Mouse (Mus musculus) brain, adult 2 months (tissue): ENCODE data around the gene Spint1.
A peak's percentile ranks its signal among the peaks of the same experiment; 100 is the strongest.

Source experiments
- DNase-seq: peaks from one replicate; pipeline ENCODE4 v3.0.0; 2011; ENCODE audit warnings: low read depth, low spot score

Spint1 gene

DNA sequence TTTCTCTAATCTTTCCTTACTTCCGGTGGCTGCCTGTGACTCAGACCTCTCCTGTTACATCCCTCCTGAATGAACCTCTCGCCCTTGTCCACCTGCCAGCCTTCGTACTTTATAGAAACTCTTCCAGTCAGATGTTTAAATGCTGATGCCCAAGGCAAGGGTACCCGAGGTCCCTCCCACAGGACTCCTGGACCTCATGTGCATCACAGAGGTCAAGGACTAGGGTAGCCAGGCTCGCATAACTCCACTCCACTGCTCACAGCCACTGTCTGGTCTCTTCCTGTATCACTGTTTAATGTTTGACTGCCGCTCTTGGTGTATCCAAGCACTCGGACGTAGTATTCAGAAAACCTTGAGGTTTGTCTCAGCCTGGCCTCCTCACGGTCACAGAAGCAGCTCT is 5.4 kb downstream of the Spint1 start:
- no peak for DNase-seq

DNA sequence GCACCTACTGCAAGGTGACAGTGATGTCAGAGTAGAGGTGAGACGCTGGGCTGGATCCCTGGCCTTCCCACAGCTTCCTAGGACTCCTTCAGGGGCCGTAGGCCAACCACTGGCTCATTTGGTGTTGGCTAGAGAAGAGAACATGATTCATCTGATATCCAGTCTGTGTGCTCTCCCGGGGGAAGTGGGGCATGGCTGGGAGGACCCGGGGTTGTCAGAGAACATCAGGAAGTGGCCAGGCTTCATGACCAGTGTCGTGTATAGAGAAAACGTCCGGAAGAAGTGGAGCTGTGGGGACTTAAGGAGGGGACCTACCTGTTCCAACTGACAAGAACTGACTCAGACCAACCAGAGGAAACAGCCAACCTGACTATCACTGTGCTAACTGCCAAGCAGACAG is 8.1 kb downstream of the Spint1 start:
- no peak for DNase-seq

DNA sequence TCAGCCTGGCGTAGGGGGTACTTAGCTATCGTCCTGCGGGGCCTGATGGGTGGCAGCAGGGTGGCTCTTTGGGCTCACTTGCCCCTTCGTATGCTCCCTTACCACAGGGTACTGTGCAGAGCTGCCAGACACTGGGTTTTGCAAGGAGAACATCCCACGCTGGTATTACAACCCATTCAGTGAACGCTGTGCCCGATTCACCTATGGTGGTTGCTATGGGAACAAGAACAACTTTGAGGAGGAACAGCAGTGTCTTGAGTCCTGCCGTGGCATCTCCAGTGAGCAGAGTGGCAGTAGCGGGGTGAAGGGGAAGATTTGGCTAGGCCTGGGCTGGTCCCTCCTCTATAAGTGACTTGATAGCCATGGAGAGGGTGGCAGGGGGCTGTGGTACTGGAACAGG is 10.7 kb downstream of the Spint1 start:
- peak; percentile 68 for DNase-seq

DNA sequence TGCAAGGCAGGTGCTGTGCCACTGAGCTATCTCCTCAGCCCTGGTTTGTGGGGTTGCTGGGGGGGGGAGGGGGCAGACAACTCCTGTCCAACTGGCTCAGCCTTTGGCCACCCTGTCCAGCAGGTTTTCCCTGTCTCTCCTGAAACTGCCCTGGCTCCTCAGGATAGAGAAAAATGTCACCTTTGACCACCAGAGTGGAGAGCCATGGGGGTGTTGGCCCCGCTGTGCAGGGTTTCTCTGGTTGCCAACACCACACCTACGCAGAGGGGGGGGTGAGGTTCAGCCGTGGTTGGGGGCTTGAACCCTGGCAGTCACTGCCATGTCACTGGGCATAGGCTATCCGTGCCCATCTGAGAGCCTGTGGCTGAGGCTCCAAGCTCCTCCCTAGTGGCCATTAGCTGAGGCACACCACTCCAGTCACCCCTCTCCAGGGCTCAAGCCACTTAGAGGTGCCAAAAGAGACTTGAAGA is 12.5 kb downstream of the Spint1 start:
- no peak for DNase-seq

DNA sequence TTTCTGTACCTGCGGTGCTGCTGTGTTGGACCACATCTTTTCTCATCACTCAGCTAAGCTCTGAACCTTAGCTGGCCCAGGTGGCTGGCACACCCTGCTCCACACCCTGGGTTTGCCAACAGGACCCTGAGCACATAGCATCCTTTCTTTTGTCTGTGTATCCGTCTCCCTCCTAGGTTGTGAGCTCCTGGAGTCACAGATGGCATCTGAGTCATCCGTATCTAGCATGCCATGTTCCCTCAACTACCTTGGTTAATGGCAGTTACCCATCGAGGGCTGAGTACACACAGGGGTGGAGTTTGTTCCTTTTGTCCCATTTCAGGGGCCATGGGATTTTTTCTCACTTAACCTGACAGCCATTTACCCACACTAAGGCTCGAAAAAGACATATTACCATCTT is 13.2 kb downstream of the Spint1 start:
- peak; percentile 52 for DNase-seq

GRCm38 (mm10) chr2:119250826-119251478 is 13.8 kb downstream of the Spint1 start:
- peak; percentile 92 for DNase-seq

DNA sequence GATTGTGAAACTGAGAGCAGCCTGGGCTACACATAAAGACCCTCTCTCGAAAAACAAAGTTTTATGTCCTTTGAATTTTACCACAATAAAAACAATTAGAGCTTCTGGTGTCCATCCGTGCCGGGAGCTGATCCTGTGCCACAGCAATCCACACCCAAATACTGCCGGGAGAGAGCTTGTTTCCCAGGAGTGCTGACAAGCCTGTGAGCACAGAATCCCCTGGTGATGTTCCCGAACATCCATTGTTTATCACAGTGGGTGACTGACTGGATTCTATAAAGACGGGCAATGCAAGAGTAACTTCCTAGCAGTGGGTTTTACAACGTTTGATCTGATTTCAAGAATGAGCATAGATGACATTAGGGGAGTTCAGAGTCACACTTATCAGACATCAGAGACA is 17.8 kb downstream of the Spint1 start:
- DNase-seq, result no peak

GRCm38 (mm10) chr2:119260518-119260917 is 23.4 kb downstream of the Spint1 start:
- DNase-seq, result no peak

DNA sequence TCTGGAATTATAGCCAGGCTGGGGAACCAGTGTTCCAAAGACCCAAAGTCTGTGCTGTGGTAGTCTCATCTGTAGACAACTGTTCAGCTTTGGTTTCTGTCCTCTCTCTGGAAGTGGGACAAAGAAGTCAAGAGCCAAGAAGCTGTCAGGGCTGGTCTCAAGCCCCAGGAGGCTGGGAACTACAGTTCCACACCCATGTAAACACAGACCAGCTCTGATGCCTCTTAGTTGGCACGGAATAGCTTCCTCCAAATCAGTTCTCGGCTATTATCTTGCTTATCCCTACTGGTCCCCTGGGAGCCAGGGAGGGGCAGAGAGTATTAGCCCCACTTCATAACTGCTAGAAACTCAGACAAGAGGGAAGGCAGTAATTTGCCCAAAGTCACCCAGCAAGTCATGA is 24.2 kb downstream of the Spint1 start:
- no peak for DNase-seq

GRCm38 (mm10) chr2:119262978-119263377 is 25.8 kb downstream of the Spint1 start:
- no peak for DNase-seq

- DNase-seq, result no peak
Observed at GRCm38 (mm10) chr2:119263813-119264212, 26.7 kb downstream of the Spint1 start.

DNA sequence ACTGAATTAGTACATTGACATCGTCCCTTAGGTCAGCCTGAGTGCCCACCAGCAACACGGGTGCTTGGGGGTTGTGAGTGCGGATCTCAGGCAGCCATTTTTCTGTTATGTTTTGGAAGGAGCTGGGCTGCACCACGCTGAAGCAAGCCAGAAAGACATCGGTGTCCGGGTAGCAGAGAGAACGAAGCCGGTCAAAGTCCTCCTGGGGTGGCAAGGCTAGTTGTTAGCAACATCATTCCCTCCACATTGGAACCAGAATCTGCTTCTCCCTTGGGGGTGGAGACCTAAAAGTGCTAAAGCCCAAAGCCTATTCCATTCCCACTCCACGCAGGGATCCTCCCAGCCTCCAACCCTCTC is 33.1 kb downstream of the Spint1 start:
- no peak for DNase-seq

DNA sequence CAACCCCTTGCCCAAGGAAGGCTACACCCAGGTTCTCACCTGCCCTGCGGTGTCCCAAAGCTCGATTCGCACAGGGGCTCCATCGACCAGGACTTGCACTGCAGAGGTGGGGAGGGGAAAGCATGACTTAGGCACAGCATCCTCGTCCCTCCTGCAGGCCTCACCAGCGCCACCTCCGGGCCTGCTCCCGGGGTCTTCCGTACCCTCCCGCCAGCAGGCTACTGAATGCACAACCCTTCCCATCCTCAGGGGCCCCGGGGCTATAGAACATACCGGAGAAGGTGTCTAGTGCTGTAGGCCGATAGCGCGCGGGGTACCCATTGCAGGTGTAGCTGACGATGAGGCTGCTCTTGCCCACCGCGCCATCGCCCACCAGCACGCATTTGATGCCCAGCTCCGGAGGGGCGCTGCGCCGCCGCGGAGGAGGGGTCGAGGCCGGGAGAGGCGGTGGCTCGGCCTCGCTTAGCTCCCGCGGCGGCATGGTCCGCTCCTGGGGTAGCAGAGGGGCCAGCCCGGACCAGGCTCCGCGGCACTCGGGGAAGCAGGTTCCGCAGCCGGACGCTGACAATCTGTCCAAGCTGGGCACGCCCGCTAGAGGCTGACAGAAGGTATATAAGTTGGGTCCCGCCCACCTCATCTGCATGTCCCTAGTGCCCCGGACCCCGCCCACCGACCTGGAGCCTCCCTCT is 33.6 kb downstream of the Spint1 start, which contains the start of gene Rhov:
Gene Rhov (minus strand): TSS at position 630 of the 689 bp plus-strand sequence.
- DNase-seq, result peak; percentile 93

DNA sequence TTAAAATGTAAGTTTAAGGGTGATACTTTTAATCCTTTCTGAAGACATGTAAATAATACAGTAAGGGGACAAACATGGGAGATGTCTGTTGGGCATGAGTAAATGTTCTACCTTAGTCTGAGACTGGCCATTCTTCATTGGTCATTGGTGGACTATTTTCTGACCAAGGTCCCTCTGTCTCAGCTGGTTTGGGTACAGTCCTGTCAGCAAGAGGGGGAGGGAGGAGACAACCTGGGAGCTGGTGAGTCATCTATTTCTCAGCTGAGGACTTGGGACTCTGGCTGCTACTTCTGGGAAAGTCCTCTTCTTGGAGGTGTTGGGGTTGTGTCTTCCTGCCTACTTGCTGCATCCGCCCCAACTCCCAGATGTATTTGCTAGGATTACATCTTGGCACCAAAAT is 37.0 kb downstream of the Spint1 start:
- DNase-seq, result no peak

DNA sequence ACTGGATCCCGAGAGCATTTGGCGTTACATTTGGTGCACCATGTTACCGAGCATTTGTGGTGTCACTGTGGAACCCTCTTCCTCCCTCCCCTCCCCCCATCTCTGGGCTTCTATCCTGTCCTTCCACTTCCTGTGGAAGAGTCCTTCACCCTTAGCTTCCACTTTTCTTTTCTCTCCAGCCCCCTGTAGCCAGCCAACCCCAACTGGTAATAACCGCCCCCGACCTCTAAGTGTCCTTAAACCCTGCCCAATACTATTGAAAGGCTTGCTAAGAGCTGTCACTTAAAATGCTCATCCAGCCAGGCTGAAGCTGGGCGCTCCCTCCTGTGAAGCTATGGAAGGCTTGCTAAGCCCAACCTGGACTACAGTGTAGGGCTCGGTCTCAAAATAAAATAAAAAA is 39.8 kb downstream of the Spint1 start:
- DNase-seq, result no peak

- no peak for DNase-seq
Observed at GRCm38 (mm10) chr2:119277810-119278209, 40.6 kb downstream of the Spint1 start.

DNA sequence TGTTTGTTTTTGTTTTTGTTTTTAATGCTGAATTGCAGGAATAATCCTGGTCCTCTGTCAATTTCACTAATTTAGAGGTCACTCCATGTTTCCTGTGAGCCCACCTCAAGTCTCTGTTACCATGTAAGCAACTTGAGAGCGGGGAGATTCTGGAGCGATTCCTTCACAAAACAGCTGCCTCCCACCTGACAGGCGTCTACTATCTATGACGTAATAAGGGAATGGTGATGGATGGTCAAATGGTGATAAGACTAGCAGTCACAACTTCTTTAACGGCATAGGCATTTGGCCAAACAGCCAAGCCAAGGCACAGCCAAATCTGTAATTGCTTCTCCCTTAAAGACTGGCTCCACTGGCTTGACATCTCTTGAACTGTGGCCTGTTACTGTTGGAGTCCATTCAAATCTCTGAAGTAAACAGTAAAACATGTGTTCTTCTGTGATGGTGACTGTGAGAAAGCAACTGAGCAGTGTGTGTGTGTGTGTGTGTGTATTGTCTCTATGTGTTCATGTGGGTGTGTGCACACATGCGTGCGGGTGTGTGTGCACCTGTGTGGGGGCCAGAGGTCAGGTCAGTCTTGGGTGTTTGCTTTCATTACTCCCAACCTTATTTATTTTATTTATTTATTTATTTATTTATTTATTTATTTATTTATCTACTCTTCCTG is 44.9 kb downstream of the Spint1 start:
- no peak for DNase-seq

DNA sequence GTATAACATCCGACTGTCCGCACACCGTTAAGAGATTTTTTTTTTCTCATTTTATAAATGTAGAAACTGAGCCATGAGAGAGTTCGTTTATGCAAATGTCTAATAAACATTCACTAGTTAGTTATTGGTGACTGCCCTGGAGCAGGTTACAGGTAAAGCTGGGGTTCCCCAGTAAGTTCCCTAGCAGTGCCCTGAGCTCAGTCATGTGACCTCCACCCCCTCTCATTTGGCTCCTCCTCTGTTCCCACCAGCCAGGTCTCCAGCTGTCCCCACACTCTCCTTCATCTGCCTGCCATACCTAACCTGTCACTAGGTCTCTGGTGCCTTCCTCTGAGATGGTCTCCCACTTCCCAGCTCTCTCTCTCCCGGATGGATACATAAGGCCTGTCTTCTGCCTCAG is 50.2 kb downstream of the Spint1 start:
- no peak for DNase-seq

DNA sequence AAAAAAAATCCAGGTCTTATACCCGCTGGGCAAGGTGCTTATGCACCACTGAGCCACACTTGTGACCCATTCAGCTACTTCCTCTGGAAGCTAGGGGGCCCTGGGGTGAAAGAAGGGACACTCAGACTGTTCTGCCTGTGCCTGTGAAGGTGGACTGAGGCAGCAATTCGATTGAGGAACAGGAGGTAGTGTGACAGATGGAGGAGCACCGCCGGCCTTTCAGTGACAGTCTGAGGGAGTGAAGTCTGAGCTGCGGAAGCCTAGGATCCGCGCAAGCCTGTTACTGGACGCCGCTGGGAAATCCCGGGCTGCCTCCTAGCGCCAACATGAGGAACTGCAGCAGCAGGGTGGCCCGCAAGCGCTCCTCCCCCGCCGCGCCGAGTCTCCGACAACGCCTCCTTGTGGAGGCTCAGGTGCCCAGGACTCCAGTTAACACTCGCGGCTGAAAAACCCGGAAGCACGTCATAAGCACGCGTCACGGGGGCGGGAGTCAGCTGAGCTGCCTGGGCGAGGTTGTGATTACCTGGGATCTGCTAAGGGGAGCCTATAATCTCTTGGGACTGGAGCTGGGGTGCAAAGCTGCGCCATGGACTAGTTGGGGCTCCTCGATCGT is 51.2 kb downstream of the Spint1 start, which contains the start of gene Vps18:
Gene Vps18 (plus strand): TSS at position 471 of the 613 bp plus-strand sequence.
- peak; percentile 99 for DNase-seq

DNA sequence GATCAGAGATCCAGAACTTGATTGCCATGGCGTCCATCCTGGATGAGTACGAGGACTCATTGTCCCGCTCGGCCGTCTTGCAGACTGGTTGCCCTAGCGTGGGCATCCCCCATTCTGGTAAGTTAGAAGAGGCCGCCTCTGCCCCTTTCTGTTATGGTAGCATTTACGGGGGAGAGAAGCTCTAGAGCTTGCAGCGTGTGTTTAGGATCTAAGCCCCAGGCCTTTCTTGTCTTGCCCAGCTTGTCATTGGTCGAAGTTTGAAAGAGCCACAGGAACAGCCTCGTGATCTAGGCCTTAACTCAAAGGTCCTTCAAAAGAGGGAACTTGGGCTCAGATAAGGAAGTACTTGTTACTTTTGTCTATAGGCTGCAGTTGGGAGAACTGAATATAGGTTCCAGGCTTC is 51.9 kb downstream of the Spint1 start:
- DNase-seq, result peak; percentile 43

DNA sequence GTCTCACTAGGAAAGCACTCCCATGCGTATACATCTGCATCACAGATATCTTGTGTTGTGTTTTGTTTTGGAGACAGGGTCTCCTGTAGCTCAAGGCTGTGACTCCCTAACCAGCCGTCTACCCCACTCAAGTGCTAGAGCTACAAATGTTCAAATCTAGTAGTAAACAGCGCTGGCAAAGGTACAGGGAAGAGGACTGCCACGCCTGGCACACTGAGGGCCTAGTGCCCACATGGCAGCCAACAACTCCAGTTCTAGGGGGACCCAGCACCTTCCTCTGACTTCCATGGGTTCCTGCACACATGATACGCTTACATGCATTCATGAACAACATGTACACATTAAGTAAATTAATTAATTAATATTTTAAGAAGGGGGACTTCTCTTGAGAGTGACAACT is 55.1 kb downstream of the Spint1 start:
- DNase-seq, result no peak

- peak; percentile 90 for DNase-seq
Observed at GRCm38 (mm10) chr2:119292852-119293251, 55.7 kb downstream of the Spint1 start.
